Mouse (Mus musculus): ENCODE measurements at regions not wholly inside any gene's neighbourhood (a gene's known extent, or its start where the extent isn't known, plus 50 kb on each side); places are given as distances from the start of the nearest gene placed in this dataset.

DNA sequence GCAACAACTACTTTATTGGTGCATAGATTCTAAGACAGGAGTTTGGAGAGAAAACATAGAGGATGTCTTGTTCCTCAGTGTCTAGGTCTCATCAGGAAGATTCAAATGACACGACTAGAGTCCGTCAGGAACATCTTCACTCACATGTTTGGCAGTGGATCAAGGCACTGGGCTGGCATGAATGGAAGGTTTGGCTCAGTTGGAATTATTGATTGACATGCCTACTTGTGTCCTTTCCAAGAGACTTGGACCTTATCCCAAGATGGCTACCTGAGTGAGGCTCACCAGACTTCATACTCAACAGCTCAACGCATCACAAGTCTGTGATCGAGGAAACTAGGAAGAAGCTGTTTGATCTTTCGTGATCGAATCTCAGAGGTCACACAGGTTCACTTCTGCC, 251.2 kb upstream of the Igfbp7 start:
- DNase-seq (ENCODE audit: extremely low spot score in 1 of 2, low spot score in 1 of 2): no peak

DNA sequence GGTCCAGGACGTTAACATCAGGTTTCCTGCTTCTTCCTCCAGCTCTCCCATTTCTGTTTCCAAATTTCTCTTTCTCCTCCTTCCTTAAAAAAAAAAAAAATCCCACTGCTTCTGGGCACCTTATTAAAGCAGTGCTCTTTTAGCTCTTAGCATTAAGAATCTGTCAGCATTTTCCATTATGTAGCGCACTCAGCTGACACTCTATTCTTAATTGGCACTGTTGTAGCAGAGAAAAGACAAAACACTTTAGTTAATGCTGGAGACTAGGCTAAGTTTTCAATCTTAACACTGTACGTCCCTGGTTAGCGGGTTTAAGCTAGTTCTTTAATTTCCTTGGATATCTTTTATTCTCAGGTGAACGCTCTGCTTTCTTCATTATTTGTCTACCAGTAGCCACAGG, 236.8 kb upstream of the Igfbp7 start:
- no peak for DNase-seq (ENCODE audit: extremely low spot score in 1 of 2, low spot score in 1 of 2)

DNA sequence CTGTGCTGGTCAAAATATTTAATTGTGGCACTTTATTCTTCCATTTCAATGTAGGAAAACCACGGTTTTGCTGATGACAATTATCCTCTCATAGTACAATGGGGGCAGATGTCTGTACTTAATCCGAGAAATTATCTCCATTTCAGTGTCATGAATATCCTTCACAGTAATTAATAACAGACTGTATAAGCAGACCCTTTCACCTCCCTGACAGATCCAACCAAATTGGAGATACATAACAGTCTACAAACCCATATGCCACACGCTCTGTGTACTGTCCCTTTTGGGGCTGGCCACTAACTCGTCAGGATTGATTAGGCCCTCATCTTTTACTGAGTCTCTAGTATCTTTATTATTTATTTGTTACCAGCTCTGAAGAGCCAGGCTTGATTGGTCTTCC, 212.6 kb upstream of the Igfbp7 start:
- no peak for DNase-seq (ENCODE audit: extremely low spot score in 1 of 2, low spot score in 1 of 2)

DNA sequence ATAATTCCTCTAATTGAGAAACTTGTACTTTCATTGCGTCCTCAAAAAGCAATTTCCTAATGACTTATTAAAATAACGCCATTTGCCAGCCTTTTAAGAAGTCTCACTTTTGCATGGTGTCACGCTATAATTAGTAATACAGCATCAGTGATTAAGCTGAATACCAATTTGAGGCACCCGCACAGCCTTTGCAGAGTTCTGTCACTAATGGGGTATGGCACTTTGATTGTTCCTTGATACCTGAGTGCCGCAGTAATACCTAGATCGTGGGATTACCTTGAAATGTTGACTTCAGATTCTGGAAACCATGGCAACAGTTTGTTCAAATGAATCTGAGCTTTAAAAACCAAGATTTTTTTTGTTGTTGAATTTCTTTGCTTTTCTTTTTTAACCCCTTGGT, 202.7 kb upstream of the Igfbp7 start:
- DNase-seq (ENCODE audit: extremely low spot score in 1 of 2, low spot score in 1 of 2): no peak

DNA sequence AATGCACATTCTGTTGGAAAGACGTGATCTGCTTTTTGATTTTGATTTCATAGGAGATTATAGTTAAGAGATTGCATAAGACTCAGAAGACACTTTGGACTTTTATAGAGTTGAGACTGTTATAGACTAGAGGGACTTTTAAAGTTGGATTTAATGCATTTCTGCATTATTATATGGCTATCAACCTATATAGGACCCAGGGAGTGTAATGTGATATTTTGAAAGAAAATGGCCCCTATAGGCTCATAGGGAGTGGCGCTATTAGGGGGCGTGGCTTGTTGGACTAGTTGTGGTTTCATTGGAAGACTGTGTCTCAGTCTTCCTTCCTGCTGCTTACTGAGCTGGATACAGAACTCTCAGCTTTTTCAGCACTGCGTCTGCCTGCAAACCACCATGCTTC, 186.9 kb upstream of the Igfbp7 start:
- DNase-seq (ENCODE audit: extremely low spot score in 1 of 2, low spot score in 1 of 2): no peak

DNA sequence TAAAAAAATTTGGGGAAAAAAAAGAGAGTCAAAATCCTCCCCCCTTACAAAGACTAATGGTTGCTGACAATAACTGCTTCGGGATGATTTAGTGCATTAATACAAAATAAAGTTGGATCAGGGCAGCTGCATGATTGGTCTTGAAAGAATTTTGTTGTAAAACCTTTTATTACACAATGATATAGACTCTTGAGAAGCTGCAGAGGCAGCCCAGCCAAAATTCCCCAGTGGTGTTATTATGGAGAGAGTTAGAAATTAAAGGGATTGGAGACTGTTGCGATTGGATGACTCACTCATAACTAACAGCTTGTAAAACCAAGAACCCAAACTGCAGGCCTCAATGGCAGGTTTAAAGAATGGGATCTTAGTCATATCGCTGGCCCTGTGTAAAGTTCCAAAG, 181.4 kb upstream of the Igfbp7 start:
- no peak for DNase-seq (ENCODE audit: extremely low spot score in 1 of 2, low spot score in 1 of 2)

DNA sequence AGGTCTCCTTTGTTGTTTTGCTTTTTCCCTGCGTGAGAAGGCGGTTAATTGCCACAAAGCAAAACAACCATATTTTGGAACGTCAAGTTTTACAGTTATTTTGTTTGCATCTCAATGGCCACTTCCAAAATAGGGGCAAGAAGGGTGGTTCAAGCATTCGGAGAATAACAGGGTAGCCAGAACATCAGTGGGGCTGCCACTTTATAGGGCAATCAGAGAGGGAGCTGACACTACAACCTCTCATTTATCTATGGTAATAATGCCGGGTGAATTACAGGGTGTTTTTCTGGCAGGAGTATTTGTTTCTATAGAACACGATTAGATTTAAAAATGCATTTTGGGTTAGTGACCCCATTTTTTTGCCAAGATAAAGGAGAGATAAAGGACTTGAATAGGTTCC, 173.9 kb upstream of the Igfbp7 start:
- DNase-seq (ENCODE audit: extremely low spot score in 1 of 2, low spot score in 1 of 2): no peak

DNA sequence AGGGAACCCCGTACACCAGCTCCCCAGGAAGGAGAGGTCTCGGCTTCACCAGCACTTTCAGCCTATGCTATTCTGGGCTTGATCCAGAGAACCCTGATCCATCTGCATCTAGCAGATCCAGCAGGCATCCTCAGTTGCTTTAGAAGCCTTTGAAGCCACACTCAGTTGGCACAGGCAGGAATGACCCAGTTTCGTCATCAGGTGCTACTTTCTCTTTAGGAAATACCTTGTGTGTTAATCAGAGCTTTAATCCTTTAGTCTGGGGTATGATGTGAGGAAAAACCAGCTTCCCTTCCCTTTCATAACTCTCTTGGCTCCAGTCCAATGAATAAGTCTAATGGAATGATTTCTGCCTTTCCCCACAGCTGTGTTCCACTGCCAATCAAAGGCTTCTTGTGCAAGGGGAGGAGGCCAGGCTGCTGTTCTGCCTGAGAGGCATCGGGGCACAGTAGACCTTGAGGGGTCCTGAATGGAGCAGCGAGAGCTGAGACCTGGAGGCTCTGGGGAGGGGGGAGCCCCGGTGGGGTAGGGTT, 173.3 kb upstream of the Igfbp7 start:
- DNase-seq (ENCODE audit: extremely low spot score in 1 of 2, low spot score in 1 of 2): no peak

DNA sequence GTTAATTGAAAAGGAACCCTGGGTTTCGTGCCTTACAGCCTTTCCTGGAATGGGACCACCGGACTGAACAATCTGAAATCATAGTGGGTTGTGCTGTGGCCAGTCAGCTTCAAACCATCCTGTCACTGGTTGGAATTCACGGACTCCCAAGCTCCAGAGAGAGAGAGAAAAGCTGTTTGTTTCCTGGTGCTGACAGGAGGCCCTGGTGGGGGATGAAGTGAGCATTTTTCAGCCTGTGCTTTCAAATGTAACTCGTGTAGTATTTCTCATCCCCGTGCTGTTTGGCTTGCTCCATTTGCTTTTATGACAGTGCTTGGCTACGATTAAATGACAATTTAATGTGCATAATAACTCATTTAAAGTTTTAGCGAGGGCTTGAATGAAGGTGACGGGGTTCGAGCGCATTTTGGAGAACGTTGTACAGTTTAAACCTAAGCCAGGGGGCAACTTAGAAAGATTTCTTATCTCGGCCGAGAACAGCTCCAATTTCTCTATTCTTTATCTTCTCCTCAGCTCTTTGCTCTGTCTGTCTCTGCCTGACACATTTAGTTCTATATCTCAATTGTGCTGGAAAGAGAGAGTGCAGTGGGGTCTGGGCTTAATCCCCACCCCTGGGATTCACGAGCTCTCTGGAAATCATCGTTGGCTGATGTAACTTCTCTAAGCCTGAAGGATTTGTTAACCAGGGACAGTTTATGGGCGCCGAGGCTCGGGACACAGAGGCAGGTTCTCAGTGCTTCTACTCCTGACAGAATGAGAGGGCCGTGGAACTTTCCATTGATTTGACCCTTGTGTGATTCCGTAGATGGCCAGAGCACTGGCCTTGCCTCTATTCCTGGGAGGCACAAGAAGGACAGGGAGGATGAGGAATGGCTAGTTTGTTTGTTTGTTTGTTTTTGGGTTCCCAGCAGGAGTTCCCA, 172.2 kb upstream of the Igfbp7 start:
- DNase-seq (ENCODE audit: extremely low spot score in 1 of 2, low spot score in 1 of 2): no peak

DNA sequence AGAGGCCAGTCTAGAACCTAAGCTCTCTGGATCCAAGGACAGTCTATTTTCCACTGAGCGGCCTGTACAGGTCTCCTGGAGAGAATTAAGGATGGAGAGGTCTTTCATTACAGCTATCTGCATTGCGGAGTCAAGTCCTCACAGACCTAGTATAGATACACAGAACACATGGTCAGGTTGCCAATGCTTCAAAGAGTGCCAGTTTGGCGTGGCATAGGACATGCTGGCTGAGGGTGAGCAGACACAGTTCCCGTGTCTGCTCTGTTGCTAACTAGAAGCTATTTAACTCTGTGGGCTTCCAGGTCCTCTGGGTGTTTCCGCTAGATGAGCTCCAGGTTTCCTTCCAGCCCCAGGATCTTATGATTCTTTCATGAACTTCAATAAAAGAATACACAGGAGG, 169.0 kb upstream of the Igfbp7 start:
- no peak for DNase-seq (ENCODE audit: extremely low spot score in 1 of 2, low spot score in 1 of 2)

DNA sequence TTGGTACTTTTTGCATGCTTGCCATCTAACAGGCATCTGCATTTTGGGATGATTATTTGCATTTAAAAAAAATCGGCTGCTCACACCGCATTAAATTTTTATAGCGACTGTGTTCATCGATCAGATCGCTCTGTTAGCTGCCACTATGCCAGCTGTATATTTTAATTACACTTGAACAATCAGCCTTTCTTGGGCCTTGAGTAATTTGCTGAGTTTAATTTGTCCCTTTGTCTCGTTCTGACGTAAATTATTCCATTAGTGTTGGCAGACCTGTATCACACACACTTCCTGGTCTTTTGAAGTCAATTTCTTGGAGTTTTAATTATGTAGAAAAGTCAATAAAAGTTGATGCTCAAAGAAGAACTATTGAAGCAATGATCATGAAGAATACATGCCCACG, 167.9 kb upstream of the Igfbp7 start:
- DNase-seq (ENCODE audit: extremely low spot score in 1 of 2, low spot score in 1 of 2): no peak

DNA sequence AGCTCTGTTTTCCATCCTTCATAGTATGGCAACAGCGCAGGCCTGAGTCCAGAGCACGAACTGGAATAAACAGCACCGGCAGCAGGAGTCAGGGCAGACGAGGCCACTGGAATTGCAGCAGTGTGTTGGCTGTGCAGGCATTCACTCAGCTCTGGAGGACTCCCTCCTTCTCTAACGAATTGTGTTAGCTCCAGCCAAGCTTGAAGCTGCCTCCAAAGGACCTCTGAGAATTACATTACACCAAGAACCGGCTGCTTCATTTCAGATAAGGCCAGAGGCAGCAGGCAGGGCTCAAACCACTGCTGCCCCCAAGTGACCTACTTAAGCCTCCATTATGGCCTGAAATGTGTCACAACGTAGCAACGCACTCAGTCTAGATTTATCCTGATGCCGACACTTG, 162.5 kb upstream of the Igfbp7 start:
- DNase-seq (ENCODE audit: extremely low spot score in 1 of 2, low spot score in 1 of 2): no peak

DNA sequence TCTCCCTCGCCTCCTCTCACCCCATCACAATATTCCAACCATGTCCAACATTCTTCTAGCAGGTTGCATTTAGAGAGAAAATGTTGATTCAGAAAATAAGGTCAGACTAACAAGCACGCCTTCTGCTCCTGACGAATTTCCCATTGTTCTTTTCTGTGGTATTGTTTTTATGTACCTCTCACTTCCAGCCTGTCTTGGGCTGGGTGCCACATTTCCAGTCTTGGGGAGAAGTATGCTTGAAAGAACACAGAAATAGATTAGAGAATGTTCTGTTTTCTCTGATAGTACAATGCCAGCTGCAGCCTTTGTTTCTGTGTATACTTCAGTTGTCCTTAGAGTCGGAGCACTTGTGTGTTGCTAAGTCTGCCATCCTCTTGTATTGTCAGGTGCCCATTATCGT, 160.3 kb upstream of the Igfbp7 start:
- no peak for DNase-seq (ENCODE audit: extremely low spot score in 1 of 2, low spot score in 1 of 2)

DNA sequence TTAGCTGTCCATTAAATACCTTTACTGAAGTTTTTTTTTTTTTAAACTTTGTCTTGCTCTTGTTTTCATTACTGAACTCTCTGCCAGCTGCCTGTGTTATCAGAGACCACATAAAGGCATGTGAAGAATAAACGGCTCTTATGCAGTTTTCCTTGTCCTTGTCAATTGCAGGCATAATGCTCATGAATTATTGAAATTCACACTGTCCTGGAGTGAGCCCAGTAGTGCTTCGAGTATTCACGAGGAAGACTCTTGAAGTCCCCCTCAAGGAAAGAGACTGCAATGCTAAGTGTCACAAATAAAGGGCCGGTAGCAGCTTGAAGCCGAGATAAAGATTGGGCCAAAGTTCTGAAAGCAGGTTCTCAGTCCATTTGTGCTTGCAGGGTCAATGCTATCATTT, 144.7 kb upstream of the Igfbp7 start:
- no peak for DNase-seq (ENCODE audit: extremely low spot score in 1 of 2, low spot score in 1 of 2)

DNA sequence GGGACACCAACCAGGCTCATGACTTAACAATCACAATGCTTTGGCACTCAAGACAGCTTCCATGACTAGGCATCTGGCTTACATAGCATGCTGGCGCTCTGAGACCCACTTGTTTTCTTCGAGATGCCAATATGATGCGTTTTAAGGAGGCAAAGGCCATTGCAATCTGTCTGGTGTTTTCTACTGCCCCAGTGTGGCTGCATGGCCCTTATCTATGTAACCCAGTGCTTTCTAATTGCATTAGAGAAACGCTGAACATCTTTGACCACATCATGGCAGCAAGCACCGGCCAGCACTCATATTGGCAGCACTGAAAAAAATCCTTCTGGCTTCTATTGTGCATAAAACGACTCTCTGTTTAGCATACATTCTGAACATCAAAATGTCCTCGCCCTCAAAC, 144.2 kb upstream of the Igfbp7 start:
- DNase-seq (ENCODE audit: extremely low spot score in 1 of 2, low spot score in 1 of 2): no peak

DNA sequence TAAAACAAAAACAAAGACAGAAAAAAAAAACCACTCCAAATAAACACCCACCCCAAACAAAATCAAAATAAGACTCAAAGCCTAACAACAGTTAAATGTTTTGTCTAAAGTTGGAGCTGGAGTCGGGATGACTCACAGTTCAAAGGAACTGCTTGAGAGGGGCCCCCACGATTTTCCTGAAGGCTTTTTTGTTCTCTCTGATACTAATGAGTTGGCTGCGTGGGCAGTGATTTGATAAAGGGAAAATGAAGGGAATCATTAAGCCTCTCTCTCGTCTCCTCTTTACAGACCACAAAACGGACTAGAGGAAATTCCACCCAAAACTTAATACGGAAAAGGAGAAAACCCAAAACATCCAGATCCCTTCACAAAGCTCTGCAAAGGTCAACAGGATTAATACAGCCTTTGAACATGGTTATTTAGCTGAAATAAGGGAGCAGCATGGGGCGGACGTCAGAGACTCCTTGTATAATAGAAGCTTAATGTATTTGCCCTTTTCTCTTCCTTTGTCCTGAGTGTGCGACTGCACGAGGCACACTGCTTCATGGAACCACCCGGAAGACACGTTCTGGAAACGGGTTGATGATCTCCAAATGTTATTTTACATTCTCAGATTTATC, 138.3 kb upstream of the Igfbp7 start:
- no peak for DNase-seq (ENCODE audit: extremely low spot score in 1 of 2, low spot score in 1 of 2)

DNA sequence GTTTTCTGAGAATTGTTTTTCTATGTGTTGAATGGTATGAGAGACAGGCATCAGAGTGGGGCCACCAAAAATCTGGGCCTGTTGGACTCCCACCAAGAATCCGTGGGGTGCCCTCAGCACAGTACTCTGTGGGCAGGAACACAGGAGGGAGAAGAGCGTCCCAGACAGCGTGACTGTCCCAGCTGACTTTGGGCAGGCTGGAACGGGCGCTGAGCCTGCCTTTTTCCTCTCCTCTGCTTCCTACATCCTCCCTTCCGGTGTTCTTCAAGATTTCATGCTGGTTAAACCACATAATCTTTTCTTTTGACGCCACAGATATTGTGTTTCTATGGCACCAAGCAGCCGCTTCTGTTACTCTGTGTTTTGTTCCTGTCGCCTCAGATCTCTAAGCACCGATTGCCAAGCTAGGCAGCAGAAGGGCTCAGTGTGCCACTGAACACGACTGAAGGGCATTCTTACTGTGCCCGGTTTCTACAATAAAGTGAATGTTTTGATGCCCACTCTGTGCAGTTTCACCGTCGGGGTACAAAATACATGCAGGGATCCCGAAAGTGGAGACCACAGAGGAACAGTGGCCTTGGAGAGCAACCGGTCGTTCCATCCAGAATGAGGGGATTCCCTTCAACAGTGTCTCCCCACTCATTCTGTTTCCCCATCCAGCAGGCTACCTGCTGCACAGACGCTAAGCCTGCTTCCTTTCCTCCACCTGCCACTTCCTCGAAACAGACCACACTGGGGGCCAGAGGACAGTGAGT, 124.6 kb upstream of the Igfbp7 start:
- DNase-seq (ENCODE audit: extremely low spot score in 1 of 2, low spot score in 1 of 2): peak in 1 of 2 experiments; percentile 13

DNA sequence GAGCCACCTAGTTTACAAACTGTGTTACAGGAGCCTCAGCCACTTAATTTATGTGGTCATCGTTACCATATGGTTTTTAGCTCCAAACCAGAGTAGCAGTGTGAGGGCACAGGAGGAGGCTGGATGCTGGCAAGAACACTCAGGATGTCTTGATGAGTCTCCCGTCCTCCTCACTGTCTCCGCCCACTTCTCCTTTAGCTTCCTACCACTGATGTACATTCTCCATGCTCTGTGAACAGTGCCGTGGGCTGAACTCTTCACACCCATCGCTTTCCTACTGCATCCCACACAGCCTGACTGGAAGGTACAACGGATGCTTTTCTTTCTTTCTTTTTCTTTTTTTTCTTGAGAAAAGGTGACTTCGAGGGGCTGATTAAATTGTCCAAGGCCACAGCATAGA, 122.5 kb upstream of the Igfbp7 start:
- DNase-seq (ENCODE audit: extremely low spot score in 1 of 2, low spot score in 1 of 2): no peak

DNA sequence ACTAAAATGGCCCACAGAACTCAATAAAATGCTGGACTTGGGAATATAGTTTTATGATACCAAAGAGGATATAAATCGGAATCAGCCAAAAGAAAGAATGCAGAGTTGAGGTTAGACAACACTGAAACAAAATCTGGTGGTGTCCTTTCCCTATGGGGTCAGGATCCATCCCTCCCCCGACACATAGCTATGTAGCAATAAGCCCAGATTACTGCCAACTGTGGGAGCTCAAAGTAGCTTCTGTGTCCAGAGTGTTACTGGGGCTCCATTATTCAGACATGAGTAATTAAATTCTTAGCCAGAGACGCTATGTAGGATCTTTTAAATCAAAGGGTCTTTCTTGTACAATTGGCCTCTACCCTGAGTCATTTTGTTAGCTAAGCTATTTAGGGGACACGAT, 109.4 kb upstream of the Igfbp7 start:
- DNase-seq (ENCODE audit: extremely low spot score in 1 of 2, low spot score in 1 of 2): no peak

DNA sequence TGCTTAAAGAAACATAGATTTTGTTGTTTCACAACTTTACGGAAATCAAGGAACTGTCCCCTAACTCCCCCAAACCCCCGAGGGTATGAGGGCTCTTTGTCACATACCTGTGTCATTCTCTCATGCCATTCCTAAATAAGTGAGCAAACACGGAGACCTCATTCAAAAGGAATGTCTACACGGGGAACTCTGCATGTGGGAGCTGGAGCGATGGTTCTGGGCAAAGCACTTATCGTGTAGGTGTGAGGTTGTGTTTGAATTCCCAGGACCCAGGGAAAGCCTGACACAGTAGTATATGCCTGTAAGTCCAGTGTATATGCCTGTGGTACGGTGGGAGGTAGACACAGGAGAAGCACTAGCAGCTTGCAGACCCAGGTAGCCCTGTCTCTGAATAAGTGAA, 107.6 kb upstream of the Igfbp7 start:
- no peak for DNase-seq (ENCODE audit: extremely low spot score in 1 of 2, low spot score in 1 of 2)

DNA sequence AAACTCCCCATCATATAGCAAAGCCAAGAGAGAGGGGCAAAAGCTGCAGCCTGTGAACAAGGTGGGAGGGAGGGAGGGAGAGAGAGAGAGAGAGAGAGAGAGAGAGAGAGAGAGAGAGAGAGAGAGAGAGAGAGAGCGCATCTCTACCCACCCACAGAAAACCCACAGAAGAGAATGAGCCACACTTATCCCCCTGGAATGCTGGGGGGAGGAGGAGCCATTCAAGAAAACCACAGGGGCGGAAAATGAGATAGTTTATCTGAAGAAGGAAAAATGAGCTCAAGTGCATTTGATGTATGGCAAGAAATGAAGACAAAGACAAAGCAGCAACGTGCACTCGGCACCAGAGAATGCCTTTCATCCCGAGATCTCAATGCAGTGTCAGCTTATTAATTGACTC, 94.8 kb upstream of the Igfbp7 start:
- DNase-seq (ENCODE audit: extremely low spot score in 1 of 2, low spot score in 1 of 2): no peak

All from layer of hippocampus, postnatal 25 days (tissue).